Mouse (Mus musculus) layer of hippocampus, adult 9-10 months (tissue): Measurements from ENCODE around the gene Phf11c.
A peak's percentile ranks its signal among the peaks of the same experiment; 100 is the strongest.
"Not testable (repeated sequence)": the region's sequence is repeated elsewhere in the genome, so short reads cannot be mapped to it uniquely, and the experiment has no call there.

Experiments
- DNase-seq: peaks from one replicate; pipeline ENCODE4 v3.0.0; 2022; ENCODE audit warnings: low spot score

Phf11c gene

GRCm38 (mm10) chr14:59395281-59395680 is at the start of gene Phf11c:
Gene Phf11c, minus strand, starts transcription at chr14:59395381.
- no peak for DNase-seq

GRCm38 (mm10) chr14:59441472-59441805 is 46.3 kb upstream of the Phf11c start:
- DNase-seq = no peak

- peak; percentile 87 for DNase-seq
These were observed 45.6 kb upstream of the Phf11c start, which contains the start of the genes Setdb2 and Cab39l for GRCm38 (mm10) chr14:59440558-59441471. Gene Setdb2, minus strand, starts transcription at chr14:59440884. Gene Cab39l, plus strand, starts transcription at chr14:59440972.

GRCm38 (mm10) chr14:59440039-59440438 is 44.9 kb upstream of the Phf11c start:
- DNase-seq = no peak

GRCm38 (mm10) chr14:59438505-59438904 is 43.3 kb upstream of the Phf11c start:
- no peak for DNase-seq

GRCm38 (mm10) chr14:59437398-59437797 is 42.2 kb upstream of the Phf11c start:
- no peak for DNase-seq

- DNase-seq = no peak
These were observed 40.0 kb upstream of the Phf11c start for GRCm38 (mm10) chr14:59435206-59435605.

GRCm38 (mm10) chr14:59433902-59434301 is 38.7 kb upstream of the Phf11c start:
- no peak for DNase-seq

- DNase-seq = no peak
These were observed 35.4 kb upstream of the Phf11c start for GRCm38 (mm10) chr14:59430556-59430955.

- no peak for DNase-seq
These were observed 27.9 kb upstream of the Phf11c start for GRCm38 (mm10) chr14:59422912-59423663.

- DNase-seq = no peak
These were observed 23.0 kb upstream of the Phf11c start for GRCm38 (mm10) chr14:59418171-59418570.

GRCm38 (mm10) chr14:59414979-59415378 is 19.8 kb upstream of the Phf11c start:
- DNase-seq = not testable (repeated sequence)

GRCm38 (mm10) chr14:59396999-59397398 is 1.8 kb upstream of the Phf11c start:
- no peak for DNase-seq

GRCm38 (mm10) chr14:59390181-59390580 is 5.0 kb downstream of the Phf11c start:
- DNase-seq = peak; percentile 38

- no peak for DNase-seq
These were observed 5.6 kb downstream of the Phf11c start for GRCm38 (mm10) chr14:59389532-59389931.

- no peak for DNase-seq
These were observed 24.7 kb downstream of the Phf11c start for GRCm38 (mm10) chr14:59370348-59371068.

GRCm38 (mm10) chr14:59366386-59367105 is 28.6 kb downstream of the Phf11c start:
- DNase-seq = no peak

GRCm38 (mm10) chr14:59365244-59365644 is 29.9 kb downstream of the Phf11c start, which contains the start of gene Phf11d:
Gene Phf11d, minus strand, starts transcription at chr14:59365470.
- DNase-seq = peak; percentile 53

- peak; percentile 20 for DNase-seq
These were observed 54.0 kb downstream of the Phf11c start, which contains the start of gene Phf11b for GRCm38 (mm10) chr14:59341189-59341588. Gene Phf11b, minus strand, starts transcription at chr14:59341351.

GRCm38 (mm10) chr14:59339541-59339940 is 55.6 kb downstream of the Phf11c start:
- no peak for DNase-seq

GRCm38 (mm10) chr14:59336056-59336455 is 59.1 kb downstream of the Phf11c start:
- DNase-seq = not testable (repeated sequence)
